Mouse (Mus musculus) activated CD4-positive, CD25-positive, alpha-beta regulatory T cell, adult 9 weeks (primary cell): Measurements from ENCODE around the gene Slc7a4. TPM values are rescaled to one million over a fixed set of nuclear protein-coding genes. Genes with fewer than 3 reads are reported as not detected.

Experiments used
- polyA plus RNA-seq: library from polyadenylated mRNA; unstranded; fragments of 100-300 nt; shearing (Covaris generic); gene quantifications from one replicate; pipeline ENCODE4 v1.2.1, GENCODE M21; 2017

Gene Slc7a4
- polyA plus RNA-seq = 1.1 TPM

DNA sequence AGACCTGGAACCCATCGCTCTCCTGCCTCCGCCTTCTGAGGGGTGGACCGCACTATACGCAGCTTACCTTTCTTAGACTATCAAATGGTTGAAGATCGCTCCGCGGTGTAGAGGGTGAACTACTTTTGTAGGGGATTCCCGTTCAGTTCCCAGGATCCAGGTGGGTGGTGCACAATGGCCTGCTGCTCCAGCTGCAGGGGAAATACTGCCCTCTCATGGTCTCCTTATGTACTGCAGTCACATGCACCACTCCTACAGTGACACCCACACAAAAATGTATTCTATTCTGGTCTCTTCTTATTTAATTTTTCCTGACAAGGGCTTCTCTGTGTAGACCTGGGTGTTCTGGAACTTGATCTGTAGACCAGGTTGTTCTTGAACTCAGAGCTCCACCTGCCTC, at the start of gene Slc7a4:
Gene Slc7a4, minus strand, starts transcription at position 151 of the 400 bp plus-strand sequence.

DNA sequence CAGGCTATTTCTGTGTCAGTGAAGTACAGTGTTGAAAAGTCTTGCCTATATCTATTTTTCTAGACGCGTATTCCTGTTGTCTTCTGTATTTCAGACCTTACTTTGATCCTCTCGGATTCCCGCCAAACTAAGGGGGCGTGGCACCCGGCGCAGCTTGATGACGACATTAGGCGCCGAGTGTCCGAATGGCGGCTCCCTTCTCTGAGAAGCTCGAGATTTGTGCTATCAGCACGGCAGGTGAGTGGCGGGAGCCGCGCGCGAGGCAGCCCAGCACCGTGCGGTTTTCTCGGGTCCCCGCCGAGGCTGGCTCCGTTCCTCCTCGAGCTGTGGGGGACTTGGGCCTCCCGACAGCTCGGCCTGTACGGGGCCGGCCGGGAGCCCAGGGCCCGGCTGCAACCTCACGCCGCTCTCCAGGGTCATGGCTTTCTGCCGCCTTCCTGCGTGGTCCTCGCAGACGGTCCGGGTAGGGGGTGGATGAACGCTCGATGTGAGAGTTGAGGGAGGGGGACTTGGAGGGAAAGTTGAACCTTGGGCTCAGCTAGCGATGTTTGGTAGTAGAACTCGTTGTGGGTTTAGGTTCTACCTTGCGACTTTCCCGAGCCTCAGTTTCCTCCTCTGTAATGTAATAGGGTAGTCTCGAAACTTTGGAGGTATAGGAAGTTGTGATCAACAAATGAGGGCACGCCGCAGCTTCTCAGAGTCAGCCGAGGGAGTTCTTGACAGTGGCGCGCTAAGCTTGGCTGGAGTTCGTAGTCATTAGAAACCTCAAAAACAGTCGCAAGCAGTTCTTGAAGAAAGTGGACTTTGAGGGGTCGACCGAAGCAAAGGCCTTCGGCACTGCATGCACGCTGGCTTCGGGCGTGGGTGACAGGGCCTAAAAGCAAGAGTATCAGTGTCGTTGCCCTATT, 36.4 kb upstream of the Slc7a4 start, which contains the start of gene Smpd4:
Gene Smpd4, plus strand, starts transcription at position 157 of the 908 bp plus-strand sequence.

DNA sequence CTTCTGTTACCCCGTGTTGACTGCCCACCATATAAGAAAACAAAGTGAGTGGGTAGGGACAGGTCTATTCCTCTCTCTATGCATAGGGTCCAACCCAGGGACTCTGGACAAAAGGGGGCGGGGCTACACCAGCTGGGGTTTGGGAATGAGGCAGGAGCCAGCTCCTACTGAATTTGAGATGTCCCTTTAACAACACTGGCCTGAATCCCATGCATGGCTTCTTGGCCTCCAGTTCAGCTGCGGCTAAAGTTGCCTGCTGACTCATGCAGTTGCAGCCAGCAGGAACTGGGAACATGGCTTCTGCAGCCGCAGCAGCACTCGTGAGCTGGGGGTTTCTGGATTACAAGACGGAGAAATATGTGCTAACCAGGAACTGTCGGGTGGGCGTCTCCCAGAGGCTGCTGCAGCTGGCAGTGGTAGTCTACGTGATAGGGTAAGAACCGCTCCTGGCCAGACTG, 21.2 kb downstream of the Slc7a4 start, which contains the start of gene P2rx6:
Gene P2rx6, plus strand, starts transcription at position 135 of the 458 bp plus-strand sequence.

DNA sequence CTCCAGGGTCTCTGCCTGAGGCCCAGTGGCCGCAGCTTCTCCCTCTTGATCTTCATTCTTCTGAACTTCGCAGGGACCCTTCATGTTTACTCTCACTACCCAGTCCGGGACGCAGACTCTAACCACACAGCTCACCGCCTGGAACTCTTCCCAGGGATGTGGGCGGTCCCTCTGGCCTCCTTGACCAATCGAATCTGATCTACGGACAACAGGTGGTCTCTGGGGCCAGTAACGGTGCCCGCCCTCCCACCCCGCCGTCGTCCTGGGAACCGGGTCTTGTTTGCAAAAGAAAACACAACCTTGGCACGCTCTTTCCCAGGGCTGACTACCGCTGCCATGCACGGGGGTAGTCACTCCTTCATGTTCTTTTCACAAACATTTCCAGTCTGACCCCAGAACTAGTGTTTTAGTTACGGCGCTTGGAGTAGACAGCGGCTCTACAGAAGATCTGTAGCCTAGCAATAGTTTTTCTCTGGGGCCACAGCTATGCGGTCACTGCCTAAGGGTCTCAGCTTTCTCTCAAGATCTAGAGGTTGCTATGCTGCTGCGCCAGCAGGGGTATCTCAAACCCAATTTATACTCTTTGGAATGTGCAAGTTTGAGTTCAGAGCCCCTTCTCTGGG, 21.8 kb downstream of the Slc7a4 start, which contains the start of gene Lrrc74b:
Gene Lrrc74b, minus strand, starts transcription at position 120 of the 623 bp plus-strand sequence.

DNA sequence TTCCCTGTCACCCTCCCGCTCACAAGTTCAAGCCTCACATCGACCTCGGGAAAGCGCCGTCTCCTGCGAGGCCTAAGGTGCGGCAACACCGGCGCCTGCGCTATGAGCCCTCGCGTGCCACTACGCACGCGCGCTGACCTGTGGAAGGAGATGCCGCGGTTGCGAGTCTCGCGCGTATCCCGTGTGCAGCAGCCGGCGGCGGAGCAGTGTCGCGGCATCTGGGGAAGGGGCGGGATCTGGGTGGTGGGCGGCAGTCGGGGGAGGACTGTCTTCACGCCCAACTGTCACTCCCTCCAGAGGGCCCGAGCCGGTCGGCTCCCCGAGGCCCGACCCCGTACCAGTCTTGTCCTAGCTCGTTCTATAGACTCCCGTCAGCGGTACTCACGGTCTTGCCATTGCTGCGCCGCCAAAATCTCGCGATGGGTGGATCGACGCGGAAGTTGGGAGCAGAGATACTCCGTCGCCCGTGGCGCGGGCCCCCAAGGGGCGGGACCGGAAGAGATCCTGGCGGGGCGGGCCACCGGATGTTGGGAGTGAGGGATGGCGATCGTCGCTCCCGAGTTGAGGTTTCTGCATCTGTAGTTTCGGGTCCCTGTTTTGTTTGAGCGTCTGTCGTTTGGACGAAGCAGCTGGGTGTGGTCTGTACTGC, 52.2 kb downstream of the Slc7a4 start, which contains the start of gene Thap7:
Gene Thap7, minus strand, starts transcription at position 497 of the 649 bp plus-strand sequence.

Other genes with a start within 250 kb of the Slc7a4 start
- gene Snap29, start 177.2 kb downstream of the Slc7a4 start, polyA plus RNA-seq = 23.1 TPM
- gene Pi4ka, start 176.9 kb downstream of the Slc7a4 start, polyA plus RNA-seq = 33.9 TPM
- 94.8 TPM for gene Crkl, start 131.2 kb downstream of the Slc7a4 start, polyA plus RNA-seq
- gene Aifm3, start 93.6 kb downstream of the Slc7a4 start, polyA plus RNA-seq = not detected
- 67.0 TPM for gene Lztr1, start 74.5 kb downstream of the Slc7a4 start, polyA plus RNA-seq
- gene Thap7, start 52.1 kb downstream of the Slc7a4 start, polyA plus RNA-seq = 82.1 TPM
- not detected for gene Lrrc74b, start 22.0 kb downstream of the Slc7a4 start, polyA plus RNA-seq
- not detected for gene P2rx6, start 21.3 kb downstream of the Slc7a4 start, polyA plus RNA-seq
- 23.7 TPM for gene Smpd4, start 36.1 kb upstream of the Slc7a4 start, polyA plus RNA-seq
- gene Ccdc74a, start 63.3 kb upstream of the Slc7a4 start, polyA plus RNA-seq = 0.67 TPM
- gene Med15, start 149.7 kb upstream of the Slc7a4 start, polyA plus RNA-seq = 167 TPM
- gene Klhl22, start 176.4 kb upstream of the Slc7a4 start, polyA plus RNA-seq = 16.1 TPM
- gene Scarf2, start 214.1 kb upstream of the Slc7a4 start, polyA plus RNA-seq = not detected
- gene B830017H08Rik, start 249.9 kb upstream of the Slc7a4 start, polyA plus RNA-seq = not detected